Mouse (Mus musculus): Measurements from ENCODE around the gene Fth1. TPM values are rescaled to one million over a fixed set of nuclear protein-coding genes. Genes with fewer than 3 reads are reported as not detected.

The Fth1 gene
- total and polyA plus RNA-seq, 2 experiments from 2014 or later, result 524 to 3,148 TPM

DNA sequence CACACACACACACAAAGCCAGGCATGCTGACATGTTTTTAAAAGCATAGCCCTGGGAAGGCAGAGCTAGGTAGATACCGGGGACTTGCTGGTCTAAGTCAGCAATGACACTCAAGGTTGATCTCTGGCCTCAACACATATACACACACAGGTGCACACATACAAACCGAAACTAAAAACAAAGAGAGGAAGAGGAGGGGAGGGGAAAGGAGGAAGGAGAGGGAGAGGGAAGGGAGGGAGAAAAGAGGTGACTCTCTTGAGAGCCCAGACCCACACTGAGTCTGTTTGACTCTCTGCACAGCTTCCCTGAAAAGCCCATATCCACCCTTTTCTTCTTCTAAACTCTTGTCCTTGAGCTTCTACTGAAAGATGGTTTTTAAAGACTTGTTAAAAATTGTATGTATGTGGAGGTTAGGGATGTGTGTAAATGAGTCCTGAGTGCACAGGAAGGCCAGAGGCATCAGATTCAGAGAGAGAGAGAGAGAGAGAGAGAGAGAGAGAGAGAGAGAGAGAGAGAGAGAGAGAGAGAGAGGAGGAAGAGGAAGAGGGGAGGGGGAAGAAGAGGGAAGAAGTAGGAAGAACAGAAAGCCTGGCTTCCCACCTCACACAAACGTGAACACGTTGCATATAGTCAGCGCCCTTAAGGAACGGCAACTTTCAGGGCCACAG is 42.1 kb upstream of the Fth1 start:
- Histone ChIP-seq H3K4me3 (ENCODE audit: low read depth, low read length) (no peak overlapping the region), H3K9ac (replicated peaks; ENCODE audit: low read depth, low read length) (no peak overlapping the region), H3K4me1 (ENCODE audit: control insufficient read depth, insufficient read depth) (0 out of 2 replicates have a peak, but pooled peaks cover 5% of the 10 kb centered on the region), H3K27me3 (ENCODE audit: control insufficient read depth, insufficient read depth, low read length) (no peaks in the 10 kb centered on the region), H3K36me3 (replicated peaks; ENCODE audit: control insufficient read depth, insufficient read depth, low read length) (no peaks in the 10 kb centered on the region), H3K4me2 (ENCODE audit: low read depth, low read length) (peak overlapping the region; percentile 12; the same call in 1 of the 2 replicates), H3K27ac (ENCODE audit: low read depth) (0 out of 2 replicates have a peak overlapping the region, but pooled peaks have one; percentile 32), H3K9me3 (replicated peaks; ENCODE audit: control insufficient read depth, low read length) (no peaks in the 10 kb centered on the region)
- ATAC-seq (ENCODE audit: insufficient read depth, low read depth) (no peak), DNase-seq (ENCODE audit: low spot score) (no peak)
- TF ChIP-seq EP300 (IDR thresholded peaks at IDR 0.05; ENCODE audit: low read depth) (no peak), CTCF (IDR thresholded peaks at IDR 0.05; ENCODE audit: low read depth) (no peak)
- 64% methylated on average over 6 of the region's 6 CpGs for WGBS

DNA sequence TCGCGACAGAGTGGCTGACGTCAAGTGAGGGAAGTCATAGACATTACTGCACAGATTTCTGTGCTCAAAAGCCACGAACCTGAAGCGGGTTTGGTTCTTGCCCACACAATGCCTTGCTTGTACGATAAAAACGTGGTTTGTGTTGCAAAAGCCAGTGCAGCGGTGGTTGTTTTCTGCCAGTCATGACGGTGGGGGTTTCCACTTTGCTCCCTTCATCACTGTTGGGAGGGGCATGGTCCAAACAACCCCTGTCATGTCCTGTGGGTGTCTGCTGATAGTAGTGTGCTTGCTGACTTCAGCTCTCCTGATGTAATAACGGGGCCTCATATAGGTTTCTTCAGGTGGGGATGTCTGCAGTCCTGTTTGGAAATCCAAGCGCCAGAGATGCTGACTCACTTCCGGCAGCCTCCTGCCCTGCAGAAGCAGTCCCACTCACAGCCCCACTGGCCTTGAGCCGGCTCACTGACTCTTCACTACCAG is 41.5 kb upstream of the Fth1 start:
- H3K4me3 ChIP-seq (ENCODE audit: low read depth, low read length), result no peak overlapping the region
- DNase-seq (ENCODE audit: low spot score), result no peak
- H3K27ac ChIP-seq (ENCODE audit: low read depth), result no peak overlapping the region
- TF ChIP-seq CTCF (IDR thresholded peaks at IDR 0.05; ENCODE audit: low read depth) (no peak), EP300 (IDR thresholded peaks at IDR 0.05; ENCODE audit: low read depth) (no peak)
- peak overlapping the region; percentile 1; the same call in 1 of the 2 replicates for H3K4me2 ChIP-seq (ENCODE audit: low read depth, low read length)
- no peaks in the 10 kb centered on the region for H3K9me3 ChIP-seq (replicated peaks; ENCODE audit: control insufficient read depth, low read length)
- no peaks in the 10 kb centered on the region for H3K36me3 ChIP-seq (replicated peaks; ENCODE audit: control insufficient read depth, insufficient read depth, low read length)
- no peaks in the 10 kb centered on the region for H3K27me3 ChIP-seq (ENCODE audit: control insufficient read depth, insufficient read depth, low read length)
- WGBS, result 50% methylated on average over 13 of the region's 13 CpGs
- no peak for ATAC-seq (ENCODE audit: insufficient read depth, low read depth)
- H3K4me1 ChIP-seq (ENCODE audit: control insufficient read depth, insufficient read depth), result 0 out of 2 replicates have a peak, but pooled peaks cover 5% of the 10 kb centered on the region
- H3K9ac ChIP-seq (replicated peaks; ENCODE audit: low read depth, low read length), result no peak overlapping the region

DNA sequence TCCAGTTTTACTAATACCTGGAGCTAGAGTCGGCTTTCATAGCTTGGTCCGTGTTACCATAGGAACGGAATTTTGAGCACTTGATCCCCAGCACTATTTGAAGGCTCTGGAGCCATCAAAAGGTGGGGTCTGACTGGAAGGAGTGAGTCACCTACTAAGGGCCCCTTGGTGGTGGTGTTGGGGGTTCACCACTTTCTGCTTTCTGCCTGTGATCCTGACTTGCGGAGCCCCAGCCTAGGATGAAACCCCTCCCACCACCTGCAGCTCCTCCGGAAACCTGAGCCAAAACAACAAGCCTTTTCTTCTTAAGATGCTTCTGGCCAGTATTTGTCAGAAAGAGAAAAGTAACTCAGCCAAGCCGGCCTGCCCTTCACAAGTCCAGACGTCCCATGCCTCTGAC is 40.6 kb upstream of the Fth1 start:
- no peak overlapping the region for H3K4me2 ChIP-seq (ENCODE audit: low read depth, low read length)
- no peak overlapping the region for H3K9ac ChIP-seq (replicated peaks; ENCODE audit: low read depth, low read length)
- H3K4me3 ChIP-seq (ENCODE audit: low read depth, low read length), result no peak overlapping the region
- no peak for TF ChIP-seq CTCF (IDR thresholded peaks at IDR 0.05; ENCODE audit: low read depth)
- no peak for TF ChIP-seq EP300 (IDR thresholded peaks at IDR 0.05; ENCODE audit: low read depth)
- ATAC-seq (ENCODE audit: insufficient read depth, low read depth) (no peak), DNase-seq (ENCODE audit: low spot score) (no peak)
- H3K36me3 ChIP-seq (replicated peaks; ENCODE audit: control insufficient read depth, insufficient read depth, low read length), result no peaks in the 10 kb centered on the region
- H3K27me3 ChIP-seq (ENCODE audit: control insufficient read depth, insufficient read depth, low read length), result no peaks in the 10 kb centered on the region
- WGBS, result 80% methylated on average over 7 of the region's 7 CpGs
- 0 out of 2 replicates have a peak, but pooled peaks cover 5% of the 10 kb centered on the region for H3K4me1 ChIP-seq (ENCODE audit: control insufficient read depth, insufficient read depth)
- 0 out of 2 replicates have a peak overlapping the region, but pooled peaks have one; percentile 3 for H3K27ac ChIP-seq (ENCODE audit: low read depth)
- H3K9me3 ChIP-seq (replicated peaks; ENCODE audit: control insufficient read depth, low read length), result no peaks in the 10 kb centered on the region

- no peak for ATAC-seq (ENCODE audit: insufficient read depth, low read depth)
- H3K4me2 ChIP-seq (ENCODE audit: low read depth, low read length), result no peak overlapping the region
Observed at GRCm38 (mm10) chr19:9940903-9941302, 39.5 kb upstream of the Fth1 start.

GRCm38 (mm10) chr19:9941809-9942208 is 38.6 kb upstream of the Fth1 start:
- TF ChIP-seq CTCF (IDR thresholded peaks at IDR 0.05; ENCODE audit: low read depth) (no peak), EP300 (IDR thresholded peaks at IDR 0.05; ENCODE audit: low read depth) (no peak)
- DNase-seq (ENCODE audit: low spot score) (no peak), ATAC-seq (ENCODE audit: insufficient read depth, low read depth) (no peak)
- no peaks in the 10 kb centered on the region for H3K9me3 ChIP-seq (replicated peaks; ENCODE audit: control insufficient read depth, low read length)
- H3K27me3 ChIP-seq (ENCODE audit: control insufficient read depth, insufficient read depth, low read length), result no peaks in the 10 kb centered on the region
- no peaks in the 10 kb centered on the region for H3K36me3 ChIP-seq (replicated peaks; ENCODE audit: control insufficient read depth, insufficient read depth, low read length)
- peaks cover 10% of the 10 kb centered on the region; the same call in 1 of the 2 replicates for H3K4me1 ChIP-seq (ENCODE audit: control insufficient read depth, insufficient read depth)
- no peak overlapping the region for H3K4me2 ChIP-seq (ENCODE audit: low read depth, low read length)
- no peak overlapping the region for H3K9ac ChIP-seq (replicated peaks; ENCODE audit: low read depth, low read length)
- no peak overlapping the region for H3K27ac ChIP-seq (ENCODE audit: low read depth)
- 58% methylated on average over 1 of the region's 1 CpGs for WGBS
- H3K4me3 ChIP-seq (ENCODE audit: low read depth, low read length), result no peak overlapping the region

More at GRCm38 (mm10) chr19:9940903-9941302, 39.5 kb upstream of the Fth1 start:
- 58% methylated on average over 4 of the region's 4 CpGs for WGBS
- 0 out of 2 replicates have a peak, but pooled peaks cover 5% of the 10 kb centered on the region for H3K4me1 ChIP-seq (ENCODE audit: control insufficient read depth, insufficient read depth)
- TF ChIP-seq EP300 (IDR thresholded peaks at IDR 0.05; ENCODE audit: low read depth) (no peak), CTCF (IDR thresholded peaks at IDR 0.05; ENCODE audit: low read depth) (no peak)
- no peak overlapping the region for H3K27ac ChIP-seq (ENCODE audit: low read depth)
- no peaks in the 10 kb centered on the region for H3K27me3 ChIP-seq (ENCODE audit: control insufficient read depth, insufficient read depth, low read length)
- no peaks in the 10 kb centered on the region for H3K36me3 ChIP-seq (replicated peaks; ENCODE audit: control insufficient read depth, insufficient read depth, low read length)
- H3K4me3 ChIP-seq (ENCODE audit: low read depth, low read length), result no peak overlapping the region
- DNase-seq (ENCODE audit: low spot score), result no peak
- H3K9me3 ChIP-seq (replicated peaks; ENCODE audit: control insufficient read depth, low read length), result no peaks in the 10 kb centered on the region
- no peak overlapping the region for H3K9ac ChIP-seq (replicated peaks; ENCODE audit: low read depth, low read length)

Data from heart, postnatal 0 days (tissue).